Mouse (Mus musculus) cerebellum, postnatal 14 days (tissue): ENCODE data around the gene Pcolce2.

Source experiments
- DNase-seq, 2 experiments: peaks; one replicate each; pipeline ENCODE4 v3.0.0; 2021; ENCODE audit warnings: mixed read lengths in 2 of 2

Pcolce2 gene

GRCm38 (mm10) chr9:95657941-95658340 is 20.5 kb downstream of the Pcolce2 start:
- DNase-seq: peak in 1 of 2 experiments; percentile 31

DNA sequence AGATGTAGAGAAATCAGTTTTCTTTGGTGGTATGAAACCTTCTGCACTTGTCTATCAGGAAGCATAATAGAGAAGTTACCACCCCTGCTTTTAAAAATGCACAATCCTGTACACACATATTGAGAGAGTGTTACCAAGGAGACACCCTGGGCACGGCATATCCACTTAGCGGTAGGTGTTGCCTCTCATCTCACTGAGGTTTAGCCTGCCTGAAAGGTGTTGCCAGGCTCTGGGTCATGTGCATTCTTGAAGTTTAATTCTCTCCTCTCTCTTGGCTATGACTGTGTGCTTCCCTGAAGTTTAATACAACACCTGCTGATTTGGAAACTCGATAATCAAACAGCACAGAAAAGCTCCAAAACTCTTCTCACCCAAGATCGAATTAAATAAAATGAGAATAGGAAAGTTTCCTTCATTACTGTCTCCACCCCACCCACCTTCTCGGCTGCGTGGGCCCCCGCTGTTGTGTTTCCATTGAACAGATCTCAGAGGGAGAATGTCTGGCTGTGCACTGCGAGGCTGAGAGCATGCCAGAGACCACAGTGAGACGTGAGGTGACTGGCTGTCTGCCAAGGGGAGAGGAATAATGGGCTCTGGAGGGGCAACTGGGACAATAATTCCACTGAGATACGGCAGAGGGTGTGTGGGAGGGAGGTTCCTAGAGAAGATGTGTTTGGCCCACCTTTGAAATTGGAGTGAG is 27.0 kb downstream of the Pcolce2 start:
- DNase-seq: peak; percentile 36 to 45

GRCm38 (mm10) chr9:95665835-95666234 is 28.4 kb downstream of the Pcolce2 start:
- no peak for DNase-seq

DNA sequence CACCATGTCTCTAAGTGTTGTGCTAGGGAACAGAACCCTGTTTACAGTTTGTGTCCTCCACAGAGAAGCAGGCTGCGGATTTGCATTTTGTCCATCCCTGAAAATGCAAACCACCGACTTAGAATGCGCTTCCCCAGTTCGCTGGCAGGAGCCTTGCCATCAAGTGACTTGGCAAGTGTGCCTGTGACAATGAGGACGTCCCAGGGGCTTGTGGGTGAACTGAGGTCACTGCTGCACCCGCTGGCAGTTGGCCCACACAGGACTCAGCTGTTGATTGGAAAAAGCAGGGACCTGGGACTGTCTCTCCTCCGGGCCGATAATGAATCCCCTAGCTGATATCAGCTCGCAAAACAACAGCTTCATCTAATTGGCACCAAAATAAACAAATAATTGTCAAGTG is 30.4 kb downstream of the Pcolce2 start:
- DNase-seq: peak; percentile 92 to 94

DNA sequence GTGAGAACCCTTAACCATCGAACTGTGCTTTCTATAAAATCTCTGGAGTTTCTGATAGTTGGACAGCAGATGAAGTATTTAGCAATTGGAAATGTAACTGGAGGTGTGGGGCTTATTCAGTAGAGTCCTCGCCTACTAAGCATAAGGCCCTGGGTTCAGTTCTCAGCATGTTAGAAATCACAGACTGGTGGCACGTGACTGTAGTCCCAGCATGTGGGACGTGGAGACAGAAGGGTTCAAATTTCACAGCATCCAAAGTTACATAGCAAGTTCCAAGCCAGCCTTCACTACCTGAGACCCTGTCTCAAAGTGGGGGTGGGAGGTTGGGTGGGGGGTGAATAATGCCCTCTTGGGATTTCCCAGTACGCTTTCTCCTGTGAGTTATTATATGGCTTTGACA is 30.9 kb downstream of the Pcolce2 start:
- peak; percentile 48 to 54 for DNase-seq

- DNase-seq: no peak
Observed at GRCm38 (mm10) chr9:95672331-95672730, 34.9 kb downstream of the Pcolce2 start.

DNA sequence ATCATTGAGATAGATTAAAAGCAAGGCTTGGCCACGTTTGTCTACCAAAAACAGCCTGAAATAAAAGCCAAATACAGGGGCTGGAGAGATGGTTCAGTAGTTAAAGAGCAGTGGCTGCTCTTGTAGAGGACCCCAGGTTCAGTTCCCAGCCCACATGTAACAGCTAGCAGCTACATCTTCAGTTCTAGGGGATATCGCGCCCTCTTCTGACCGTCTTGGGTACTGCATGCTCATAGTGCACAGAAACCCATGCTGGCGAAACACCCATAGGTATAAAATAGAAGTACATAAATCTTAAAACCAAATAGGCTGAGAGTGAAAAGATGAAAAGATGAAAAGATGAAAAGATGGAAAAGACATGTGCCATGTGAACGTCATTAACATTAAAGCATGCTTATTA is 35.4 kb downstream of the Pcolce2 start:
- peak in 1 of 2 experiments; percentile 35 for DNase-seq

DNA sequence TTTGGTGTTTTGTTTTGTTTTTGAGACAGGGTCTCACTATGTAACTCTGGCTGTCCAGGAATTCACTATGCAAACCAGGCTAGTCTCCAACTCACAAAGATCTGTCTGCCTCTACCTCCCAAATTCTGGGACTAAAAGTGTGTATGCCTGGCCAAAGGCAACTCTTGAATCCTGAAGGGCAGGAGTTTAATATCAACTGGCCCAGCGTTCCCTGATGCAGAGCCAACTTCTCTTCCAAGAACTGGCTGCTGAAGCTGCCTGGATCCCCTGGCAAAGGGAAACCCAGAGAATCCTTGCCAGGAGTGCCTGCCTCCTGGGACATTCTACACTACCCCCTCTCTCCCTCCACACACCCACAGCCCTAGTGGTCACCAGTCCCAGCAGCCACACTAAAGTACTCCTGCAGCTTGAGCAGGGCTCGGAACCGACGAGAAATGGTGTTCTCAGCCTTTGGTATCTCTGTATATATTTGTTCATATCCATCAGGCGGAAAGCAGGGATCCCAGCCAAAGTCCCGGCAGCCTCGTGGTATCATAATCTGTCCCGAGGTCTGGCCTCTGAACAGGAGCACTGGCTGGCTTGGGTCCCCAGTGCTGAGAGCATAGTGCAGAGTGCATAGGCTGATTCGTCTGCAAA is 37.8 kb downstream of the Pcolce2 start:
- peak; percentile 84 to 87 for DNase-seq

GRCm38 (mm10) chr9:95676021-95676420 is 38.6 kb downstream of the Pcolce2 start:
- DNase-seq: no peak

GRCm38 (mm10) chr9:95679966-95680365 is 42.6 kb downstream of the Pcolce2 start:
- no peak for DNase-seq

DNA sequence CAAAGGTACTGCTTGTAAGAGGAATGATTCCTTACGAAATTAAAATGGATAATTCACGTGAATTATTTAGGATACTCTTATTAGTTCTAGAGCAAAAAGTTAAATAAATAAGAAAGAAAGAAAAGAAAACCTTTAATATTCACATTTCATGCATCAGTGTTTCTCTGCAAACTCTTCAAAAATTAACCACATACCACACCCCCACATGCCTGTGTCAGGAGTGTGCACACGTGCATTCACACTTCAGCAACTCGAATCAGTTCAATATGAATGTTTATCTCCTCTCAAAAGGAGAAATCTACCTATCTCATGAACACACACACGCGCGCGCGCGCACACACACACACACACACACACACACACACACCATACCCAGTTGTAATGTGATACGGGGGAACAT is 43.3 kb downstream of the Pcolce2 start:
- DNase-seq: no peak

- DNase-seq: no peak
Observed at GRCm38 (mm10) chr9:95685660-95686440, 48.4 kb downstream of the Pcolce2 start.

GRCm38 (mm10) chr9:95688064-95688463 is 50.7 kb downstream of the Pcolce2 start:
- peak; percentile 57 to 67 for DNase-seq

GRCm38 (mm10) chr9:95692823-95693222 is 55.4 kb downstream of the Pcolce2 start:
- no peak for DNase-seq

DNA sequence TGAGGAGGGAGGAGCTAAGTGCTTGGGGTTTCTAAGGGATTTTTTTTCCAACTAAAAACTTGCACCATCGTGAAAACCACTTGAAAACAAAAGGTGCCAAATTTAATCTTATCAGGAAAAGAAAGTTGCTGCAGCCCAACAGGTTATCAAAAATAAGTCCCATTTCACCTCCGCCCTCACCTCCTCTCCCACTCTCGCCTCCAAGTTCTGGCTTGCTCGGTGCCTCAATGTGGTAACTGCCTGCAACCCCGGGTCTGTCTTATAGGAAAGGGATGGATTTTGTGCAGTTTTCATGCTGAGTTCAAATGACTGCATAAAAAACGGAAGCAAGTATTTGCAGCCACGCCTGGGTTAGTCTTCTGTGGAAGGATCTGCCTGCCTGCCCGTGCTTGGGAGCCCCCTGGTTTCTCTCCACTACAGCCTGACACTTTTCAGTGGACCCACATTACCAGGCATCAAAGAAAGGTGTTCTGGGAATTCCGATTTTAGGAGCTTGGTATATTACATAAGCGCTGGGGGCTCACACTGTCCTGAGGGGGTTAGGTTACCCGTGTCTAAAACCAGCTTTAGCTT is 56.2 kb downstream of the Pcolce2 start:
- DNase-seq: no peak

DNA sequence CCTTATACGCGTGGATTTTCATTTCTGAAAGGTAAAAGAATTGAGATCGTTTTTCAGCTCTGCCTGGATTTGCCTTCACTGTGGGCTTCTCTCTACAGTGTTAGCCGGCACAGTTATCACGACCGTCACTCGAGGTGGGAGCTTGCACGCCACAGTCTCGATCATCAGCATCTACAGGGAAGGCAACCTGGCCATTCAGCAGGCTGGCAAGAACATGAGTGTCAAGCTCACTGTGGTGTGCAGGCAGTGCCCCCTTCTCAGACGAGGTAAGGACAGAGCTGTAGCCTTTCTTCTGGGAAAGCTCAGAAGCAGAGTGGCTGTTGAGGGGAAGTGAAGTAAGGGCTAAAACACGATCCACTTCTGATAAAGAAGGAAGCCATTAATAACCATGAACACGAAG is 57.1 kb downstream of the Pcolce2 start:
- no peak for DNase-seq

- no peak for DNase-seq
Observed at GRCm38 (mm10) chr9:95695023-95695422, 57.6 kb downstream of the Pcolce2 start.

- DNase-seq: no peak
Observed at GRCm38 (mm10) chr9:95696581-95696980, 59.2 kb downstream of the Pcolce2 start.

- DNase-seq: peak; percentile 64 to 78
Observed at GRCm38 (mm10) chr9:95697808-95698207, 60.4 kb downstream of the Pcolce2 start.

- no peak for DNase-seq
Observed at GRCm38 (mm10) chr9:95699273-95699672, 61.9 kb downstream of the Pcolce2 start.

GRCm38 (mm10) chr9:95704078-95704477 is 66.7 kb downstream of the Pcolce2 start:
- no peak for DNase-seq

DNA sequence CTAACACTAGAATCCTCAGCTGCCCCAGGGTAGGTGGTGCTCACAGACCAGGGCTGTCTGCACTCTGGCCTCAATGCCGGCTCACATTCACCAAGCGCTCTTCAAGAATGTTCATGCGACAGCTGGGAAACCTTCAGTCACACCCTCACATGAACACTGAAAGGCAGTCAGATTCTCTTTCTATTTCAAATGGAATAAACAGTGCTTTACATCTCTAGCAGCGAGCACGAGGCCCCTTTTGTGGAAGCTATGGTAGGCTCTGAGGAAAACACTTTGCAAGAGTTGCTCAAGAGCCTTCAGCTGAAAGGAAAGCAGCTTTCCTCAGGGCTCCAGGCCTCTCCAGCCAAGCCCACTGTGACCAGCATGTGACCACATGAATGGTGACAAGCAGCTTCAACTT is 68.0 kb downstream of the Pcolce2 start:
- DNase-seq: no peak

GRCm38 (mm10) chr9:95708943-95709342 is 71.5 kb downstream of the Pcolce2 start:
- DNase-seq: no peak
